Mouse (Mus musculus): ENCODE results near the gene Plscr3.

DNA sequence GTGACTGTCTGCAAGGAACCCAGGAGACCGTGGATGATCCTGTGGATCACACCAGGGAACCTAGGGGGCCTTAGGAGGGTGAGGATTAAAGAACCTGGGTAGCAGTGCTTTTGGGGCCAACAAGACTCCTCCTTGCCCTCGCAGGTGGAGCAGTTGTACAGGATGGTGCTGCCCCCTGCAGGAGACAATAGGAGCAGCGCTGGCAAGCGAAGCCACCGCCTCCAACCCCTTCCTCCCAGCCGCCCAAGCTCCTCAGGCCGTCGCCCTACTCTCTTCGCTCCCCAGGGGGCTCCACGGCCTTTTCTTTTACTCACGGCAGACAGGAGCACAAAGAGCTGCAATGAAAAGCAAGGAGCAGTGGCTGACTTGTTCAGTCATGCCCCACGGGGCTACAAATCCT lies 30.7 kb downstream of the Plscr3 start:
- TF ChIP-seq POLR2A (IDR thresholded peaks at IDR 0.05; ENCODE audit: low read depth, low read length) (no peak), CTCF (conservative IDR thresholded peaks at IDR 0.05; ENCODE audit: insufficient read depth, insufficient read length, low read depth, low read length) (peak; percentile 90)
